Mouse (Mus musculus) CH12.LX (cell line): ENCODE measurements around the gene Safb2.

Experiments used
- CTCF ChIP-seq, 2 experiments: IDR thresholded peaks in 1 of 2; conservative IDR thresholded peaks in 1 of 2; 2 replicates each; pipeline ENCODE4 v1.5.1; 2011 to 2012; ENCODE audit warnings: low read depth in 2 of 2, low read length in 2 of 2, improper control_type of control experiment in 1 of 2, inconsistent platforms in 1 of 2, mild to moderate bottlenecking in 1 of 2, moderate library complexity in 1 of 2
- ELF1 ChIP-seq: IDR thresholded peaks from 2 replicates; pipeline ENCODE4 v1.6.1; 2014; ENCODE audit warnings: low read depth, mild to moderate bottlenecking, inconsistent platforms, low read length, improper control_type of control experiment
- EP300 ChIP-seq: IDR thresholded peaks from 2 replicates; pipeline ENCODE4 v1.6.1; 2011; ENCODE audit warnings: low read length, improper control_type of control experiment
- JUN ChIP-seq: IDR thresholded peaks from 2 replicates; pipeline ENCODE4 v1.6.1; 2011; ENCODE audit warnings: low read depth, mild to moderate bottlenecking, low read length, improper control_type of control experiment, moderate library complexity; ENCODE audit not compliant: insufficient read depth
- MAFK ChIP-seq: IDR thresholded peaks from 2 replicates; pipeline ENCODE4 v1.6.1; 2011; ENCODE audit warnings: low read length, improper control_type of control experiment; ENCODE audit not compliant: insufficient replicate concordance
- MAX ChIP-seq: IDR thresholded peaks from 2 replicates; pipeline ENCODE4 v1.6.1; 2011; ENCODE audit warnings: low read length, improper control_type of control experiment
- MEF2A ChIP-seq: IDR thresholded peaks from 2 replicates; pipeline ENCODE4 v1.6.1; 2014; ENCODE audit warnings: low read depth, mild to moderate bottlenecking, inconsistent platforms, low read length, improper control_type of control experiment, borderline replicate concordance
- POLR2A ChIP-seq: IDR thresholded peaks from 2 replicates; pipeline ENCODE4 v1.6.1; 2011; ENCODE audit warnings: low read depth, mild to moderate bottlenecking, improper control_type of control experiment, low read length
- RCOR1 ChIP-seq: conservative IDR thresholded peaks from 2 replicates; pipeline ENCODE4 v1.6.1; 2012; ENCODE audit warnings: low read depth, mild to moderate bottlenecking, inconsistent platforms, low read length, improper control_type of control experiment
- SMC3 ChIP-seq: IDR thresholded peaks from 2 replicates; pipeline ENCODE4 v1.6.1; 2011; ENCODE audit warnings: low read depth, low read length, improper control_type of control experiment
- UBTF ChIP-seq: IDR thresholded peaks from 2 replicates; pipeline ENCODE4 v1.6.1; 2012; ENCODE audit warnings: low read depth, mild to moderate bottlenecking, inconsistent platforms, low read length, improper control_type of control experiment, moderate library complexity
- USF2 ChIP-seq: conservative IDR thresholded peaks from 2 replicates; pipeline ENCODE4 v1.6.1; 2011; ENCODE audit warnings: low read depth, low read length, improper control_type of control experiment
- ZC3H11A ChIP-seq: IDR thresholded peaks from 2 replicates; pipeline ENCODE4 v1.6.1; 2012; ENCODE audit warnings: low read depth, mild to moderate bottlenecking, inconsistent platforms, low read length, improper control_type of control experiment

DNA sequence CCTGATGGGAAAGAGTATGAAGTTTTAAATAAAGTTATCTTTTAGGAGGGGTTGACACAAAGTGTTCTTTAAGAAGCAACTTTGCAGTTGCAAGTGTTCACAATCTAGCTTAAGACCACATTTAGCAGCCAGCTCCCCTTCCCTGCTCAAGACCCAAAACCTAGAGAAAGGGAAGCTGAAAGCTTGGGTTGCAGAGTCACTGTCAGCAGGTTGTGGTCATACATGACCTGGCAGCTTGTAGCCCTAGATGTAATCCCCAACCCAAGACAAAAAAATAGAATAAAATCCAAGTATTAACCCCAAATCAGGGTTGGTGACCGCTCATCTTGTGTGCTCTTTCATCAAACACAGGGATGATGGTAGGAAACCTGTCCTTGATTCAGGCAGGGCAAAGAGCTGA lies 1.3 kb downstream of the Safb2 start:
- TF ChIP-seq CTCF (conservative IDR thresholded peaks at IDR 0.05 in 1 of 2, IDR thresholded peaks at IDR 0.05 in 1 of 2; ENCODE audit: low read depth in 2 of 2, low read length in 2 of 2) (no peak), RCOR1 (no peak), MAX (no peak), POLR2A (no peak), MAFK (no peak), UBTF (no peak), SMC3 (no peak), EP300 (no peak), MEF2A (no peak), ELF1 (no peak), JUN (no peak), ZC3H11A (no peak), USF2 (no peak)
